Mouse (Mus musculus): ENCODE measurements around the gene Ssh1. TPM values are rescaled to one million over a fixed set of nuclear protein-coding genes. Genes with fewer than 3 reads are reported as not detected.

Gene Ssh1
- total RNA-seq, 1 experiment, result 11.8 TPM

GRCm38 (mm10) chr5:113950133-113950532 is 43.6 kb downstream of the Ssh1 start:
- H3K4me3 ChIP-seq (ENCODE audit: insufficient read depth in 1 of 2, low read depth in 1 of 2, low read length in 2 of 2, poor library complexity in 1 of 2, severe bottlenecking in 1 of 2), result no peak overlapping the region
- H3K4me1 ChIP-seq (ENCODE audit: control insufficient read depth in 2 of 2, insufficient read depth in 2 of 2, low read length in 2 of 2, poor library complexity in 1 of 2), result peaks cover 0 to 6% of the 10 kb centered on the region in 2 experiments; a peak in 1 of 4 replicates
- peaks cover 22% of the 10 kb centered on the region; the same call in 1 of the 2 replicates for H3K36me3 ChIP-seq (ENCODE audit: control insufficient read depth, insufficient read depth, low read length, poor library complexity, severe bottlenecking)
- no peaks in the 10 kb centered on the region for H3K9me3 ChIP-seq (ENCODE audit: control insufficient read depth, insufficient read depth, low read depth, low read length)
- DNase-seq (ENCODE audit: low read depth, low spot score), result no peak
- no peak overlapping the region for H3K9ac ChIP-seq (ENCODE audit: insufficient read depth, low read depth, low read length, poor library complexity, severe bottlenecking)
- in situ Hi-C loops (cut with MboI; ENCODE audit: low sequenced_read_pairs in 2 of 2, unreplicated experiment in 2 of 2), result no loop called here
- TF ChIP-seq ZC3H11A (IDR thresholded peaks at IDR 0.05; ENCODE audit: borderline replicate concordance, low read depth, low read length) (no peak), MAFK (IDR thresholded peaks at IDR 0.05; ENCODE audit: insufficient read depth, low read depth, low read length) (no peak), CHD2 (IDR thresholded peaks at IDR 0.05; ENCODE audit: low read depth, low read length) (no peak), ZNF384 (IDR thresholded peaks at IDR 0.05; ENCODE audit: low read depth, low read length) (no peak), HCFC1 (IDR thresholded peaks at IDR 0.05; ENCODE audit: borderline replicate concordance, insufficient read depth, low read length) (no peak)
- H3K27ac ChIP-seq (ENCODE audit: insufficient read depth, low read depth, low read length, poor library complexity, severe bottlenecking), result no peak overlapping the region

GRCm38 (mm10) chr5:113947280-113947679 is 46.4 kb downstream of the Ssh1 start:
- H3K9ac ChIP-seq (ENCODE audit: insufficient read depth, low read depth, low read length, poor library complexity, severe bottlenecking), result no peak overlapping the region
- TF ChIP-seq ZNF384 (IDR thresholded peaks at IDR 0.05; ENCODE audit: low read depth, low read length), result no peak
- TF ChIP-seq ZC3H11A (IDR thresholded peaks at IDR 0.05; ENCODE audit: borderline replicate concordance, low read depth, low read length), result no peak
- TF ChIP-seq CHD2 (IDR thresholded peaks at IDR 0.05; ENCODE audit: low read depth, low read length), result no peak
- no peak for TF ChIP-seq MAFK (IDR thresholded peaks at IDR 0.05; ENCODE audit: insufficient read depth, low read depth, low read length)
- TF ChIP-seq HCFC1 (IDR thresholded peaks at IDR 0.05; ENCODE audit: borderline replicate concordance, insufficient read depth, low read length), result no peak
- no peaks in the 10 kb centered on the region for H3K9me3 ChIP-seq (ENCODE audit: control insufficient read depth, insufficient read depth, low read depth, low read length)
- DNase-seq (ENCODE audit: low read depth, low spot score), result no peak
- peaks cover 0 to 9% of the 10 kb centered on the region in 2 experiments; a peak in 1 of 4 replicates for H3K4me1 ChIP-seq (ENCODE audit: control insufficient read depth in 2 of 2, insufficient read depth in 2 of 2, low read length in 2 of 2, poor library complexity in 1 of 2)
- H3K36me3 ChIP-seq (ENCODE audit: control insufficient read depth, insufficient read depth, low read length, poor library complexity, severe bottlenecking), result peaks cover 26% of the 10 kb centered on the region; the same call in 1 of the 2 replicates
- H3K4me3 ChIP-seq (ENCODE audit: insufficient read depth in 1 of 2, low read depth in 1 of 2, low read length in 2 of 2, poor library complexity in 1 of 2, severe bottlenecking in 1 of 2), result no peak overlapping the region
- no peak overlapping the region for H3K27ac ChIP-seq (ENCODE audit: insufficient read depth, low read depth, low read length, poor library complexity, severe bottlenecking)
- in situ Hi-C loops (cut with MboI; ENCODE audit: low sequenced_read_pairs in 2 of 2, unreplicated experiment in 2 of 2), result no loop called here

GRCm38 (mm10) chr5:113945126-113945525 is 48.6 kb downstream of the Ssh1 start:
- H3K4me1 ChIP-seq (ENCODE audit: control insufficient read depth in 2 of 2, insufficient read depth in 2 of 2, low read length in 2 of 2, poor library complexity in 1 of 2), result peaks cover 0 to 6% of the 10 kb centered on the region in 2 experiments; a peak in 1 of 4 replicates
- TF ChIP-seq ZNF384 (IDR thresholded peaks at IDR 0.05; ENCODE audit: low read depth, low read length), result no peak
- no peak for TF ChIP-seq MAFK (IDR thresholded peaks at IDR 0.05; ENCODE audit: insufficient read depth, low read depth, low read length)
- TF ChIP-seq CHD2 (IDR thresholded peaks at IDR 0.05; ENCODE audit: low read depth, low read length), result no peak
- no peak for TF ChIP-seq ZC3H11A (IDR thresholded peaks at IDR 0.05; ENCODE audit: borderline replicate concordance, low read depth, low read length)
- TF ChIP-seq HCFC1 (IDR thresholded peaks at IDR 0.05; ENCODE audit: borderline replicate concordance, insufficient read depth, low read length), result no peak
- DNase-seq (ENCODE audit: low read depth, low spot score), result no peak
- H3K36me3 ChIP-seq (ENCODE audit: control insufficient read depth, insufficient read depth, low read length, poor library complexity, severe bottlenecking), result peaks cover 31% of the 10 kb centered on the region; the same call in 1 of the 2 replicates
- H3K9ac ChIP-seq (ENCODE audit: insufficient read depth, low read depth, low read length, poor library complexity, severe bottlenecking), result no peak overlapping the region
- no peaks in the 10 kb centered on the region for H3K9me3 ChIP-seq (ENCODE audit: control insufficient read depth, insufficient read depth, low read depth, low read length)
- H3K4me3 ChIP-seq (ENCODE audit: insufficient read depth in 1 of 2, low read depth in 1 of 2, low read length in 2 of 2, poor library complexity in 1 of 2, severe bottlenecking in 1 of 2), result no peak overlapping the region
- no peak overlapping the region for H3K27ac ChIP-seq (ENCODE audit: insufficient read depth, low read depth, low read length, poor library complexity, severe bottlenecking)
- in situ Hi-C loops (cut with MboI; ENCODE audit: low sequenced_read_pairs in 2 of 2, unreplicated experiment in 2 of 2), result no loop called here

GRCm38 (mm10) chr5:113943328-113943727 is 50.4 kb downstream of the Ssh1 start:
- in situ Hi-C loops (cut with MboI; ENCODE audit: low sequenced_read_pairs in 2 of 2, unreplicated experiment in 2 of 2), result no loop called here
- peak overlapping the region; percentile 63 to 64 for H3K4me3 ChIP-seq (ENCODE audit: insufficient read depth in 1 of 2, low read depth in 1 of 2, low read length in 2 of 2, poor library complexity in 1 of 2, severe bottlenecking in 1 of 2)
- TF ChIP-seq HCFC1 (IDR thresholded peaks at IDR 0.05; ENCODE audit: borderline replicate concordance, insufficient read depth, low read length) (no peak), ZC3H11A (IDR thresholded peaks at IDR 0.05; ENCODE audit: borderline replicate concordance, low read depth, low read length) (no peak), CHD2 (IDR thresholded peaks at IDR 0.05; ENCODE audit: low read depth, low read length) (no peak), MAFK (IDR thresholded peaks at IDR 0.05; ENCODE audit: insufficient read depth, low read depth, low read length) (no peak), ZNF384 (IDR thresholded peaks at IDR 0.05; ENCODE audit: low read depth, low read length) (no peak)
- H3K4me1 ChIP-seq (ENCODE audit: control insufficient read depth in 2 of 2, insufficient read depth in 2 of 2, low read length in 2 of 2, poor library complexity in 1 of 2), result peaks cover 0 to 10% of the 10 kb centered on the region in 2 experiments; a peak in 1 of 4 replicates
- DNase-seq (ENCODE audit: low read depth, low spot score), result no peak
- H3K36me3 ChIP-seq (ENCODE audit: control insufficient read depth, insufficient read depth, low read length, poor library complexity, severe bottlenecking), result peaks cover 30% of the 10 kb centered on the region; the same call in 1 of the 2 replicates
- H3K27ac ChIP-seq (ENCODE audit: insufficient read depth, low read depth, low read length, poor library complexity, severe bottlenecking), result no peak overlapping the region
- no peaks in the 10 kb centered on the region for H3K9me3 ChIP-seq (ENCODE audit: control insufficient read depth, insufficient read depth, low read depth, low read length)
- H3K9ac ChIP-seq (ENCODE audit: insufficient read depth, low read depth, low read length, poor library complexity, severe bottlenecking), result peak overlapping the region; percentile 75

Measured in ES-E14 (cell line).